Mouse (Mus musculus): ENCODE measurements at regions not wholly inside any gene's neighbourhood (a gene's known extent, or its start where the extent isn't known, plus 50 kb on each side); places are given as distances from the start of the nearest gene placed in this dataset.

- 80% methylated on average over 11 of the region's 11 CpGs for WGBS
- no peaks in the 10 kb centered on the region for H3K4me1 ChIP-seq (ENCODE audit: control insufficient read depth, insufficient read depth, low read length)
- TF ChIP-seq POLR2A (IDR thresholded peaks at IDR 0.05; ENCODE audit: borderline replicate concordance, insufficient read depth, low read length) = no peak
- TF ChIP-seq CTCF (IDR thresholded peaks at IDR 0.05; ENCODE audit: borderline replicate concordance, insufficient read depth, low read depth, low read length) = no peak
- H3K4me3 ChIP-seq (replicated peaks; ENCODE audit: insufficient read depth, low read depth, low read length) = no peak overlapping the region
- no peaks in the 10 kb centered on the region for H3K27me3 ChIP-seq (ENCODE audit: control insufficient read depth, insufficient read depth, low read length)
- no peak for DNase-seq
- H3K27ac ChIP-seq (ENCODE audit: insufficient read depth, low read length) = no peak overlapping the region
Observed at GRCm38 (mm10) chr3:148762541-148763225, 227.7 kb downstream of the Adgrl2 start.

DNA sequence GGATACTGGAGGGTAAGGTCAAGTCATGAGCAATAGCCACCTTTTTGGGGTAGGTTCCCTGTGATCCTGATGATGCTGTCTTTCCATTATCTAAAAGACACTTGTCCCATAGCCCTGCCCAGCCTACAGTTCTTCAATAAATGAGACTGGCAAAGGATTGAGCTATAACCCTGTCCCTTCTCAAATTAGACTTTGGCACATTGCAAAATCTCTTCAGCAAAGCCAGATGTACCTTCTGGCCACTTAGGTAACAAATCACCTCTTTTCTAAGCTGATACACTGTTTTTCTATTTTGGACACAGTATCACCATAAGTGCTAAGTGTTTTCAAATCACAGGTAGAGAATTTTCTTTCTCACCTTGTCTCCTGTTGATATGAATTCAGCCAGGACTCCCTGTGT lies 228.8 kb downstream of the Adgrl2 start:
- H3K4me1 ChIP-seq (ENCODE audit: control insufficient read depth, insufficient read depth, low read length) = no peaks in the 10 kb centered on the region
- H3K27ac ChIP-seq (ENCODE audit: insufficient read depth, low read length) = no peak overlapping the region
- TF ChIP-seq CTCF (IDR thresholded peaks at IDR 0.05; ENCODE audit: borderline replicate concordance, insufficient read depth, low read depth, low read length) (no peak), POLR2A (IDR thresholded peaks at IDR 0.05; ENCODE audit: borderline replicate concordance, insufficient read depth, low read length) (no peak)
- H3K4me3 ChIP-seq (replicated peaks; ENCODE audit: insufficient read depth, low read depth, low read length) = no peak overlapping the region
- no peaks in the 10 kb centered on the region for H3K27me3 ChIP-seq (ENCODE audit: control insufficient read depth, insufficient read depth, low read length)
- no peak for DNase-seq

GRCm38 (mm10) chr3:148759500-148759899 lies 230.9 kb downstream of the Adgrl2 start:
- 69% methylated on average over 4 of the region's 4 CpGs for WGBS
- Histone ChIP-seq H3K27ac (ENCODE audit: insufficient read depth, low read length) (no peak overlapping the region), H3K27me3 (ENCODE audit: control insufficient read depth, insufficient read depth, low read length) (no peaks in the 10 kb centered on the region), H3K4me3 (replicated peaks; ENCODE audit: insufficient read depth, low read depth, low read length) (no peak overlapping the region), H3K4me1 (ENCODE audit: control insufficient read depth, insufficient read depth, low read length) (no peaks in the 10 kb centered on the region)
- no peak for DNase-seq
- TF ChIP-seq POLR2A (IDR thresholded peaks at IDR 0.05; ENCODE audit: borderline replicate concordance, insufficient read depth, low read length) (no peak), CTCF (IDR thresholded peaks at IDR 0.05; ENCODE audit: borderline replicate concordance, insufficient read depth, low read depth, low read length) (no peak)

- no peak overlapping the region for H3K27ac ChIP-seq (ENCODE audit: insufficient read depth, low read length)
- TF ChIP-seq CTCF (IDR thresholded peaks at IDR 0.05; ENCODE audit: borderline replicate concordance, insufficient read depth, low read depth, low read length) = no peak
- TF ChIP-seq POLR2A (IDR thresholded peaks at IDR 0.05; ENCODE audit: borderline replicate concordance, insufficient read depth, low read length) = no peak
- H3K4me1 ChIP-seq (ENCODE audit: control insufficient read depth, insufficient read depth, low read length) = no peaks in the 10 kb centered on the region
- no peaks in the 10 kb centered on the region for H3K27me3 ChIP-seq (ENCODE audit: control insufficient read depth, insufficient read depth, low read length)
- DNase-seq = no peak
- WGBS = 93% methylated on average over 3 of the region's 3 CpGs
- H3K4me3 ChIP-seq (replicated peaks; ENCODE audit: insufficient read depth, low read depth, low read length) = no peak overlapping the region
Observed at GRCm38 (mm10) chr3:148746234-148746633, 244.1 kb downstream of the Adgrl2 start.

- Histone ChIP-seq H3K4me3 (replicated peaks; ENCODE audit: insufficient read depth, low read depth, low read length) (no peak overlapping the region), H3K27ac (ENCODE audit: insufficient read depth, low read length) (no peak overlapping the region), H3K4me1 (ENCODE audit: control insufficient read depth, insufficient read depth, low read length) (no peaks in the 10 kb centered on the region), H3K27me3 (ENCODE audit: control insufficient read depth, insufficient read depth, low read length) (no peaks in the 10 kb centered on the region)
- 44% methylated on average over 2 of the region's 2 CpGs for WGBS
- TF ChIP-seq CTCF (IDR thresholded peaks at IDR 0.05; ENCODE audit: borderline replicate concordance, insufficient read depth, low read depth, low read length) (no peak), POLR2A (IDR thresholded peaks at IDR 0.05; ENCODE audit: borderline replicate concordance, insufficient read depth, low read length) (no peak)
- DNase-seq = no peak
Observed at GRCm38 (mm10) chr3:148744651-148745050, 245.7 kb downstream of the Adgrl2 start.

GRCm38 (mm10) chr3:148734194-148734749 lies 256.1 kb downstream of the Adgrl2 start:
- no peak for TF ChIP-seq POLR2A (IDR thresholded peaks at IDR 0.05; ENCODE audit: borderline replicate concordance, insufficient read depth, low read length)
- no peaks in the 10 kb centered on the region for H3K4me1 ChIP-seq (ENCODE audit: control insufficient read depth, insufficient read depth, low read length)
- 73% methylated on average over 13 of the region's 13 CpGs for WGBS
- no peak overlapping the region for H3K27ac ChIP-seq (ENCODE audit: insufficient read depth, low read length)
- no peaks in the 10 kb centered on the region for H3K27me3 ChIP-seq (ENCODE audit: control insufficient read depth, insufficient read depth, low read length)
- no peak for DNase-seq
- no peak overlapping the region for H3K4me3 ChIP-seq (replicated peaks; ENCODE audit: insufficient read depth, low read depth, low read length)

- Histone ChIP-seq H3K4me3 (replicated peaks; ENCODE audit: insufficient read depth, low read depth, low read length) (no peak overlapping the region), H3K27me3 (ENCODE audit: control insufficient read depth, insufficient read depth, low read length) (no peaks in the 10 kb centered on the region), H3K27ac (ENCODE audit: insufficient read depth, low read length) (no peak overlapping the region), H3K4me1 (ENCODE audit: control insufficient read depth, insufficient read depth, low read length) (no peaks in the 10 kb centered on the region)
- no peak for TF ChIP-seq CTCF (IDR thresholded peaks at IDR 0.05; ENCODE audit: borderline replicate concordance, insufficient read depth, low read depth, low read length)
- TF ChIP-seq POLR2A (IDR thresholded peaks at IDR 0.05; ENCODE audit: borderline replicate concordance, insufficient read depth, low read length) = no peak
- 69% methylated on average over 13 of the region's 13 CpGs for WGBS
- no peak for DNase-seq
Observed at GRCm38 (mm10) chr3:148733227-148733854, 257.0 kb downstream of the Adgrl2 start.

- TF ChIP-seq POLR2A (IDR thresholded peaks at IDR 0.05; ENCODE audit: borderline replicate concordance, insufficient read depth, low read length) (no peak), CTCF (IDR thresholded peaks at IDR 0.05; ENCODE audit: borderline replicate concordance, insufficient read depth, low read depth, low read length) (no peak)
- Histone ChIP-seq H3K27me3 (ENCODE audit: control insufficient read depth, insufficient read depth, low read length) (no peaks in the 10 kb centered on the region), H3K4me3 (replicated peaks; ENCODE audit: insufficient read depth, low read depth, low read length) (no peak overlapping the region), H3K4me1 (ENCODE audit: control insufficient read depth, insufficient read depth, low read length) (no peaks in the 10 kb centered on the region), H3K27ac (ENCODE audit: insufficient read depth, low read length) (no peak overlapping the region)
- DNase-seq = no peak
- WGBS = 98% methylated on average over 3 of the region's 3 CpGs
Observed at GRCm38 (mm10) chr3:148731436-148731835, 258.9 kb downstream of the Adgrl2 start.

Measured in cerebellum, adult 2 months (tissue).